Mouse (Mus musculus): Measurements from ENCODE around the gene Lce3b. TPM values are rescaled to one million over a fixed set of nuclear protein-coding genes. Genes with fewer than 3 reads are reported as not detected.

Lce3b gene
- polyA plus RNA-seq (2014; fragmentation: Nextera tagmentation; extraction: Ambion mirVana): not detected in 2 replicates

DNA sequence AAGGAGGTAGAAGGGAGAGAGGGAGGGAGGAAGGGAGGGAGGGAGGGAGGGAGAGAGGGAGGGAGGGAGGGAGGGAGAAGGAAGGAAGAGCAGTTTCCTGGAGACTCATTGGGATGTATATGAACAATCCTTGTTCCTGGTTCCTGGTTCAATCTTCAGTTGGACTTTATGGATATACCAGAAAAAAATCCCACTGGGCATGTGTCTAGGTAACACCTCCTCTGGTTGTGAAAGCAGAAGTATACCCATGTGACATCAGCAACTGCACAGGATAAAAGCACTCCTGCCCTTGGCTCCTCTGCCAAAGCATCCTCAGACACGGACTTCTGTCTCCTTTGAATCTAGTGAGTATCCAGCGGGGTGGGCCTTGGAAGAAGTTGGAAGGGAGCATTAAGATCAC is at the start of gene Lce3b:
Gene Lce3b (plus strand): TSS at position 301 of the 400 bp plus-strand sequence.
- no peak within 1 kb of the TSS for H3K4me2 ChIP-seq

DNA sequence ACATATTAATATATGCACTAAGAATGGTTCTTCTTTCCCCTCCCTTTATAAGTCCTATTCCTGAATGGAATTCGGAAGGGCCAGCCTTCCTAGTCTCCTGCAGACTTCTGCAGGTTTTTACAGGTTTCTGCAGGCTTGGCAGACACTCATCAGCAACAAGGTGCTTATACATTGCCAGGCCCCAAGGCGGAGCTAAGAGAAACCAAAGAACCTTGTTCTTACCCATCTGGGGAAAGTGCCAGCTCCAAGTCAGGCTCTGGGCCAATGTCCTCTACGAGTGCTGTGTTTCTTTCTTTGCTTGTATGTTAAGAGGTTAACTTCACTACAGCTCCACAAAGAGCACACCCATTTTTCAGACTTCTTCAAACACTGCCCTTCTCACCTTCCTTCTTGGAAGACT is 38.7 kb upstream of the Lce3b start:
- WGBS: 71% methylated on average over 3 of the region's 3 CpGs
- no peaks in the 10 kb centered on the region for H3K4me1 ChIP-seq (replicated peaks; ENCODE audit: control insufficient read depth, insufficient read depth, low read length)
- H3K4me2 ChIP-seq: no peak overlapping the region
- H3K4me3 ChIP-seq (ENCODE audit: low read depth, low read length): no peak overlapping the region
- H3K36me3 ChIP-seq (ENCODE audit: control insufficient read depth, insufficient read depth, low read length): no peaks in the 10 kb centered on the region
- ATAC-seq (replicated peaks; ENCODE audit: low FRiP score) (no peak), DNase-seq (ENCODE audit: low spot score) (no peak)
- no peak overlapping the region for H3K27ac ChIP-seq (ENCODE audit: low read depth, low read length)
- H3K9me3 ChIP-seq (ENCODE audit: control insufficient read depth, low read length): no peaks in the 10 kb centered on the region
- no peaks in the 10 kb centered on the region for H3K27me3 ChIP-seq (replicated peaks; ENCODE audit: control insufficient read depth, insufficient read depth, low read length)
- H3K9ac ChIP-seq (ENCODE audit: low read depth, low read length): no peak overlapping the region

More for the DNA sequence above, at the start of gene Lce3b:
- no peaks in the 10 kb centered on the region for H3K36me3 ChIP-seq (ENCODE audit: control insufficient read depth, insufficient read depth, low read length)
- DNase-seq (ENCODE audit: low spot score) (no peak), ATAC-seq (replicated peaks; ENCODE audit: low FRiP score) (no peak)
- H3K4me3 ChIP-seq (ENCODE audit: low read depth, low read length): no peak within 1 kb of the TSS
- no peaks in the 10 kb centered on the region for H3K4me1 ChIP-seq (replicated peaks; ENCODE audit: control insufficient read depth, insufficient read depth, low read length)
- H3K9me3 ChIP-seq (ENCODE audit: control insufficient read depth, low read length): no peaks in the 10 kb centered on the region
- H3K27ac ChIP-seq (ENCODE audit: low read depth, low read length): no peak within 1 kb of the TSS
- H3K9ac ChIP-seq (ENCODE audit: low read depth, low read length): no peak within 1 kb of the TSS
- WGBS: 47% methylated on average over 2 of the region's 2 CpGs
- H3K27me3 ChIP-seq (replicated peaks; ENCODE audit: control insufficient read depth, insufficient read depth, low read length): no peaks in the 10 kb centered on the region

GRCm38 (mm10) chr3:92894489-92894888 is 38.3 kb upstream of the Lce3b start:
- Histone ChIP-seq H3K4me3 (ENCODE audit: low read depth, low read length) (no peak overlapping the region), H3K27me3 (replicated peaks; ENCODE audit: control insufficient read depth, insufficient read depth, low read length) (no peaks in the 10 kb centered on the region), H3K4me2 (no peak overlapping the region), H3K9ac (ENCODE audit: low read depth, low read length) (no peak overlapping the region), H3K9me3 (ENCODE audit: control insufficient read depth, low read length) (no peaks in the 10 kb centered on the region), H3K36me3 (ENCODE audit: control insufficient read depth, insufficient read depth, low read length) (no peaks in the 10 kb centered on the region), H3K27ac (ENCODE audit: low read depth, low read length) (no peak overlapping the region), H3K4me1 (replicated peaks; ENCODE audit: control insufficient read depth, insufficient read depth, low read length) (no peaks in the 10 kb centered on the region)
- 39% methylated on average over 1 of the region's 1 CpGs for whole genome bisulfite sequencing
- DNase-seq (ENCODE audit: low spot score) (no peak), ATAC-seq (replicated peaks; ENCODE audit: low FRiP score) (no peak)

- H3K9me3 ChIP-seq (ENCODE audit: control insufficient read depth, low read length): no peaks in the 10 kb centered on the region
- ATAC-seq (replicated peaks; ENCODE audit: low FRiP score) (no peak), DNase-seq (ENCODE audit: low spot score) (no peak)
- no peak overlapping the region for H3K4me2 ChIP-seq
- H3K9ac ChIP-seq (ENCODE audit: low read depth, low read length): no peak overlapping the region
- 24% methylated on average over 3 of the region's 3 CpGs for WGBS
- no peaks in the 10 kb centered on the region for H3K27me3 ChIP-seq (replicated peaks; ENCODE audit: control insufficient read depth, insufficient read depth, low read length)
- H3K4me1 ChIP-seq (replicated peaks; ENCODE audit: control insufficient read depth, insufficient read depth, low read length): no peaks in the 10 kb centered on the region
- H3K27ac ChIP-seq (ENCODE audit: low read depth, low read length): no peak overlapping the region
- no peaks in the 10 kb centered on the region for H3K36me3 ChIP-seq (ENCODE audit: control insufficient read depth, insufficient read depth, low read length)
- no peak overlapping the region for H3K4me3 ChIP-seq (ENCODE audit: low read depth, low read length)
Observed at GRCm38 (mm10) chr3:92902992-92903391, 29.8 kb upstream of the Lce3b start.

DNA sequence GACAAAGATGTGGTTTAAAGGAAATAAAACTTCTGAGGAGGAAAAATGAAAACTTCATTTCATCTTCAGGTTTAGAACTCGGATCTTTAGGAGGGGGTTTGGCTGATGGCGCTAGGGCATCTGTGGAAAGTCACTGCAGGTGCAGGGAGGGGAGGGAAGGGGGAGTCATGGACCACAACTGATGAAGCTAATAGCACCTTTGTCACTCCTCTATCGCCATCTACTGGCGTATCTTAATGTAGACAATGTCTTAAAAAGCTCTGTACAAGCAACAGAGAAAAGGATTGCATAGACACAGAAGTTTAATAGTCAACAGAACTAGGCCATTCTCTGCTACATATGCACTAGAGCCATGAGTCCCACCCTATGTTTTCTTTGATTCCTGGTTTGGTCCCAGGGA is 29.1 kb upstream of the Lce3b start:
- no peak overlapping the region for H3K9ac ChIP-seq (ENCODE audit: low read depth, low read length)
- WGBS: 34% methylated on average over 4 of the region's 4 CpGs
- H3K4me2 ChIP-seq: no peak overlapping the region
- no peak for ATAC-seq (replicated peaks; ENCODE audit: low FRiP score)
- no peaks in the 10 kb centered on the region for H3K36me3 ChIP-seq (ENCODE audit: control insufficient read depth, insufficient read depth, low read length)
- no peaks in the 10 kb centered on the region for H3K9me3 ChIP-seq (ENCODE audit: control insufficient read depth, low read length)
- DNase-seq (ENCODE audit: low spot score): no peak
- no peaks in the 10 kb centered on the region for H3K27me3 ChIP-seq (replicated peaks; ENCODE audit: control insufficient read depth, insufficient read depth, low read length)
- H3K27ac ChIP-seq (ENCODE audit: low read depth, low read length): no peak overlapping the region
- H3K4me3 ChIP-seq (ENCODE audit: low read depth, low read length): no peak overlapping the region
- no peaks in the 10 kb centered on the region for H3K4me1 ChIP-seq (replicated peaks; ENCODE audit: control insufficient read depth, insufficient read depth, low read length)

- 45% methylated on average over 3 of the region's 3 CpGs for WGBS
- no peak for ATAC-seq (replicated peaks; ENCODE audit: low FRiP score)
Observed at GRCm38 (mm10) chr3:92905182-92905581, 27.6 kb upstream of the Lce3b start.

DNA sequence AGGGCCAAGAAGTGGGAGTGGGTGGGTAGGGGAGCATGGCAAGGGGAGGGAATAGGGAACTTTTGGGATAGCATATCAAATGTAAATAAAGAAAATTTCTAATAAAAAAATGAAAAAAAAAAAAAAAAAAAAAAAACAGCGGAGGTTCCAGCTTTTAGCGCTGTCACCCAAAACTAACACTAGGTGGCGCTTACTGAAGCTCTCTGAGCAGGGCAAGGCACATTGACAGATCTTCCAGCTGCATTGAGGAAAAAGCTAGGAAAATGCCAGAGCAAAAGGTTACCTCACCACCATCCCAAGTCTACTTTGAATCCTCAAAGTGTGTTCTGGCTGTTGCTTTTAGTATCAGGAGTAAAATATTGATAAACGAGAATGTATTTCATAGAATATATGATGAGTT is 25.2 kb upstream of the Lce3b start:
- no peak overlapping the region for H3K9ac ChIP-seq (ENCODE audit: low read depth, low read length)
- H3K4me1 ChIP-seq (replicated peaks; ENCODE audit: control insufficient read depth, insufficient read depth, low read length): no peaks in the 10 kb centered on the region
- no peak for ATAC-seq (replicated peaks; ENCODE audit: low FRiP score)
- no peaks in the 10 kb centered on the region for H3K27me3 ChIP-seq (replicated peaks; ENCODE audit: control insufficient read depth, insufficient read depth, low read length)
- H3K4me3 ChIP-seq (ENCODE audit: low read depth, low read length): no peak overlapping the region
- H3K36me3 ChIP-seq (ENCODE audit: control insufficient read depth, insufficient read depth, low read length): no peaks in the 10 kb centered on the region
- no peaks in the 10 kb centered on the region for H3K9me3 ChIP-seq (ENCODE audit: control insufficient read depth, low read length)
- WGBS: 25% methylated on average over 4 of the region's 4 CpGs
- no peak for DNase-seq (ENCODE audit: low spot score)
- no peak overlapping the region for H3K4me2 ChIP-seq
- H3K27ac ChIP-seq (ENCODE audit: low read depth, low read length): no peak overlapping the region

More at GRCm38 (mm10) chr3:92905182-92905581, 27.6 kb upstream of the Lce3b start:
- DNase-seq (ENCODE audit: low spot score): no peak
- H3K4me3 ChIP-seq (ENCODE audit: low read depth, low read length): no peak overlapping the region
- H3K36me3 ChIP-seq (ENCODE audit: control insufficient read depth, insufficient read depth, low read length): no peaks in the 10 kb centered on the region
- no peaks in the 10 kb centered on the region for H3K4me1 ChIP-seq (replicated peaks; ENCODE audit: control insufficient read depth, insufficient read depth, low read length)
- H3K4me2 ChIP-seq: no peak overlapping the region
- H3K9ac ChIP-seq (ENCODE audit: low read depth, low read length): no peak overlapping the region
- no peaks in the 10 kb centered on the region for H3K27me3 ChIP-seq (replicated peaks; ENCODE audit: control insufficient read depth, insufficient read depth, low read length)
- H3K9me3 ChIP-seq (ENCODE audit: control insufficient read depth, low read length): no peaks in the 10 kb centered on the region
- H3K27ac ChIP-seq (ENCODE audit: low read depth, low read length): no peak overlapping the region

DNA sequence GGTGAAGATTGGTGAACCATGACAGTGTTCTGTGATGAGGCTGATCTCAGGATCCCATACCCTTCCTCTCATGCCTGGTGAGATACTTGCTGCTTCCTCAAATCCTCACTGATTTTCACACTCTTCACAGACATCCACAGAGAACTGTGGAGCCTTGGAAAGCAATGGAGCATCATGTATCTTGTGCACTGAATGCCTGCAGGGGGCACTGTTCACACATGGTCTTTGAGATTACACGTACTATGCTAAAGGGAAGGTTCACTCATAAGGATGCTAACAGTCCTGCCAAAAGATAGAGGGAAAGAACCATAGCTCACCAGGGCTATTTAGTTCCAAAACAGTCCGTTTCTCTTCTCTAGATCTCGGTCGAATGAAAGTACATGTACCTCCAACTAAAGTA is 12.4 kb upstream of the Lce3b start:
- no peak for ATAC-seq (replicated peaks; ENCODE audit: low FRiP score)
- DNase-seq (ENCODE audit: low spot score): no peak
- Histone ChIP-seq H3K9me3 (ENCODE audit: control insufficient read depth, low read length) (no peaks in the 10 kb centered on the region), H3K27ac (ENCODE audit: low read depth, low read length) (no peak overlapping the region), H3K4me3 (ENCODE audit: low read depth, low read length) (no peak overlapping the region), H3K4me1 (replicated peaks; ENCODE audit: control insufficient read depth, insufficient read depth, low read length) (no peaks in the 10 kb centered on the region), H3K9ac (ENCODE audit: low read depth, low read length) (no peak overlapping the region), H3K27me3 (replicated peaks; ENCODE audit: control insufficient read depth, insufficient read depth, low read length) (no peaks in the 10 kb centered on the region), H3K4me2 (no peak overlapping the region), H3K36me3 (ENCODE audit: control insufficient read depth, insufficient read depth, low read length) (no peaks in the 10 kb centered on the region)
- whole genome bisulfite sequencing: 58% methylated on average over 4 of the region's 4 CpGs

DNA sequence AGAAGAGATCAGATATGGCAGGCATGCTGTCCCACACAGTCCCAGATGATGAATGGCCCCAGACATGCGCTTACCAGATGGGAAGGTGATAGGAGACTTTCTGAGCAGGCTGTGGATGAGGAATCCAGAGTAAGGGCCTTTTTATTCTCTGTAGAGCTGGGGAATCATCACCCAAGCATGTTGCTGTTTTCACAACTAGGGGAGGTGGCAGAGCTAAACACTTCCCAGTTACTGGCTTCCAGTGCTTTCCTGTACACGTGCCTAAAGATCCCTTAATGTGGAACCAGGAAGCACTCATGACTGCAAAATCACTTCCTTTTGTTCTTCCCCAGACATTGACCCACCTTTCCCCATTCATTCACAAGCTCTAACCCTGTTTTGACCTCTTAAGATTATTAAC is 6.6 kb upstream of the Lce3b start, which contains the start of gene Lce3a:
Gene Lce3a (minus strand): TSS at position 101 of the 400 bp plus-strand sequence.
- Histone ChIP-seq H3K36me3 (ENCODE audit: control insufficient read depth, insufficient read depth, low read length) (no peaks in the 10 kb centered on the region), H3K9me3 (ENCODE audit: control insufficient read depth, low read length) (no peaks in the 10 kb centered on the region), H3K4me1 (replicated peaks; ENCODE audit: control insufficient read depth, insufficient read depth, low read length) (no peaks in the 10 kb centered on the region), H3K4me2 (no peak within 1 kb of the TSS), H3K27ac (ENCODE audit: low read depth, low read length) (no peak within 1 kb of the TSS), H3K4me3 (ENCODE audit: low read depth, low read length) (no peak within 1 kb of the TSS), H3K9ac (ENCODE audit: low read depth, low read length) (no peak within 1 kb of the TSS), H3K27me3 (replicated peaks; ENCODE audit: control insufficient read depth, insufficient read depth, low read length) (no peaks in the 10 kb centered on the region)
- 66% methylated on average over 2 of the region's 2 CpGs for WGBS
- no peak for DNase-seq (ENCODE audit: low spot score)
- ATAC-seq (replicated peaks; ENCODE audit: low FRiP score): no peak
